Mouse (Mus musculus) adrenal gland, postnatal 0 days (tissue): ENCODE data around the gene Fam3b. TPM values are rescaled to one million over a fixed set of nuclear protein-coding genes. Genes with fewer than 3 reads are reported as not detected.

Experiments used
- polyA plus RNA-seq: library from polyadenylated mRNA; unstranded; fragments of >200 nt; fragmentation: Nextera tagmentation; extraction: Ambion mirVana; gene quantifications from 2 replicates; pipeline ENCODE4 v1.2.1, GENCODE M21; 2015

Gene Fam3b
- polyA plus RNA-seq = not detected in 2 replicates

DNA sequence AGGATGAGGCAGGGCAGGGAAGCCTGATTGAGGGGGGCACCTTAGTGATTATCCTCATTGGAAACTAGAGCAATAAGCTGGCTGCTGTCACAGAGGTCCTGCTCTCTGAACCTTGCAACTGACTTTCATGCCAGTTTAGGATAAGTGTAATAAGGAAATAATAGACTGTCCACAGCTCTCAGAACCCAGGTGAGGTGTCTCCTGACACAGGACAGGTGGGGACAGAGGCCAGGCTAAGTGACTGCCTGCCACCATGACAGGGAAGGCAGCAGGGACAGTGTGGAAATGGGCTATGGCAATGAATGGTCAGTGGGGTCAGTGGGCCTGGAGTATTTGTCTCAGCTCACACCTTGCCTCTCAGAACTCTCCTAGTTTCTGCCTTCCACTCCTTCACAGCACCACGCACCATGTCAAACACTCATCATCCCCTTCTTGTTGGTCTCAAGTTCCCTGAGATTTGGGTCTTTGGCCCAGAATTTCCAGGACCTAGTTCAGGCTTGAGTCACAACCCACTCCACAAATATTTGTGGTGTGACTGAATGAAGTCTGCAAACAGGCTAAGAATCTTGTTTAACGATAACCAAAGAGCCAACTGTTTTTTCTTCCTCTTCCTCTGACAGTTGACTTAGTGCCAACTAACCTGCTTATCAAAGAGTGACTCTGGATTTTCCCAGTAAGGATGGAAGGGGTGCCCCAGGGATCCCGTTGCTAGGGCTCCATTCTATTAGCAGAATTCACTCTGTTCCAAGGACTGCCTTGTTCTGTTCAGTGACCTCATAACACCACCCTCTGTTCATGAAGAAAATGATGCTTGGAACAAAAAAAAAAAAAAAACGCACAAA, at the start of gene Fam3b:
Gene Fam3b, minus strand, starts transcription at position 718 of the 842 bp plus-strand sequence.

DNA sequence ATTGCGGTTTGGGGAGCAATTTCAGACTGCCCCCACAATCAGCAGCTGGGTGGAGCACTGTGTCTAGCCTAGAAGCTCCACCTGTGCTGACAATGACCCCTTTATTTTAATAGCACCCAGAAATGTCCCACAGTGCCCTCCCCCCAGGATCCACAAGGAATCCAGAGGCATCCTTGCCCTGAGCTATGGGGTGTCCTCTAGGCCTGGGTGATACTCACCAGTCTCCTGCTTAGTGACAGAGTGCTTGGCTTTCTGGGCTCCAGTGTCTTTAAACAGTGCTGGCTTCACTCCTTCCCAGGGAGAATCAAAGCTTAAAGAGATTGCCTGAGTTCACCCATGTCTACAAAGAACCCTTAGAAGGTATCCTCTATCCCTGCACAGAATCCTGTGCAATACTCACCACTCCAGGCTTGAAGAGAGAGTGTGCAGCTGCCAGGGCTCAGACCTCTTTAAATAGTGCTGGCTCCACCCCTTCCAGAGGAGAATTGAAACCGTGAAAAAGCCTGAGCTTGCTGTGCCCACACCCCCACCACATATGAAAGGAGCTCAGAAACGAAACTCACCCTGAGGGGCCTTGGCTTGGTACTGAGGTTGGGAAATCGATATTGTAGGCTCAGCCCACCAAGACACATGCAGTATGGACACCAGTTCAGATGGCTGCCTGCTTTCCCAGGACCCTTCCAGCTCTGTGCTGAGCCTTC, 52.0 kb downstream of the Fam3b start, which contains the start of gene Mx1:
Gene Mx1, minus strand, starts transcription at position 427 of the 701 bp plus-strand sequence.

Other genes starting within 250 kb of the Fam3b start
- 18.6 and 21.0 TPM in 2 replicates for gene Bace2, start 158.1 kb downstream of the Fam3b start, polyA plus RNA-seq
- 0.43 and 1.2 TPM in 2 replicates for gene Mx1, start 51.9 kb downstream of the Fam3b start, polyA plus RNA-seq
- gene Tmprss2, start 96.4 kb upstream of the Fam3b start, polyA plus RNA-seq = 0.76 and 0.92 TPM in 2 replicates
- 0.13 and 0.39 TPM in 2 replicates for gene Ripk4, start 249.0 kb upstream of the Fam3b start, polyA plus RNA-seq